Mouse (Mus musculus): Measurements from ENCODE around the gene Arid3c.
A peak's percentile ranks its signal among the peaks of the same experiment; 100 is the strongest.

Arid3c gene

DNA sequence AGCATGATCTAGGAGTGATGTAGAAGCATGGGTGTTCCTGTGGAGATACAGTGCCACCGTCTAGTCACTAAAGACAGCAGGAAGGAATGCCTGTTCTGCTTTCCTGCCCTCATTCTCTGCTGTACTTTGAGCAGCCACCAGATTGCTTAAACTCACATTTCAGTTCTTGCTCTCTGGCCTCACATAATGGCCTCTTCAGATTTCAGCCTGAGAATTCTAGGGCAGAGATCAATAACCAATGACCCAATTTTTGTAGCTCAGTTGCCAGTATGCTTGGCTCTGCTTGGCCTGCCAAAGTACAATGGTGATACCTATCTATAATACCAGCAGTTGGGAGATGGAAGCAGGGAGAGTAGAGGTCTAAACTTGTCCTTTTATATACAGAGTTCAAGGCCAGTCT lies 14.1 kb upstream of the Arid3c start:
- DNase-seq (ENCODE audit: low spot score in 2 of 2), result no peak

DNA sequence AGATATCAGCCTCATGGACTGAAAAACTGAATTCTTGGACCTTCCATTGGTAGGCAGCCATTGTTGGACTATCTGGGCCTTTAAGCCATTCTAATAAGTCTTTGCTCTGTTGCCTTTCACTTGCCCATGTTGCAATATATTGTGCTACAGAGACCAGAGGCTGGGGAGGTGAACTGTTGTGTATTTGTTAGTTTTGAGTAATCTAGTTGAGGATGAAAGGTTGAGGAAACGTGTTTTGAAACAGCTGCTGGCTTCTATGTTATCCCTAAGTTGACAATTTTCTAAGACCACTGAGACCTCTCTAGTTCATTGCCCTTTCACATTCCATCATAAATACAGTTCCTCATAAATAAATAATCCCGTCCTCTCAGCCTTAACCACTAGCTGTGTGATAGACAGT lies 13.2 kb upstream of the Arid3c start:
- DNase-seq (ENCODE audit: low spot score in 2 of 2), result no peak

DNA sequence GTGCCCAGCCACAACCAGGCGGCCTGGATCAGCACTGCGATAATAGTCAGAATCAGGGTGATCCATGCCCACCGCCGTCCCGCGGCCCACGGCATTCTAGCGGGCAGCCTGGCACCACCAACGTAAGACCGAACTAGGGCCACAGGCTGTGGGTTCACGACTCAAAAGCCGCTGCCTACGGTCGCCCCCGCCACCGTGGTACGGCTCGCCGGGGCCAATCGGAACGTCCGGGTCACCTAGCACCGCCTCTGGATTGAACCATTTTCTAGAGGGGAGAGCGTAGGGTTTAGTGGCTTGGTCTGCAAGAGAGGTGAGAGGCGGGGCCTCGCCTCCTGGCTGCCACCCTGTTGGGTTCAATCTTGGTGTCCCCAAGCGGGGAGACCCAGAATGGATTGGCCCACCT lies 10.2 kb upstream of the Arid3c start:
- peak; percentile 92 to 96 for DNase-seq (ENCODE audit: low spot score in 2 of 2)

DNA sequence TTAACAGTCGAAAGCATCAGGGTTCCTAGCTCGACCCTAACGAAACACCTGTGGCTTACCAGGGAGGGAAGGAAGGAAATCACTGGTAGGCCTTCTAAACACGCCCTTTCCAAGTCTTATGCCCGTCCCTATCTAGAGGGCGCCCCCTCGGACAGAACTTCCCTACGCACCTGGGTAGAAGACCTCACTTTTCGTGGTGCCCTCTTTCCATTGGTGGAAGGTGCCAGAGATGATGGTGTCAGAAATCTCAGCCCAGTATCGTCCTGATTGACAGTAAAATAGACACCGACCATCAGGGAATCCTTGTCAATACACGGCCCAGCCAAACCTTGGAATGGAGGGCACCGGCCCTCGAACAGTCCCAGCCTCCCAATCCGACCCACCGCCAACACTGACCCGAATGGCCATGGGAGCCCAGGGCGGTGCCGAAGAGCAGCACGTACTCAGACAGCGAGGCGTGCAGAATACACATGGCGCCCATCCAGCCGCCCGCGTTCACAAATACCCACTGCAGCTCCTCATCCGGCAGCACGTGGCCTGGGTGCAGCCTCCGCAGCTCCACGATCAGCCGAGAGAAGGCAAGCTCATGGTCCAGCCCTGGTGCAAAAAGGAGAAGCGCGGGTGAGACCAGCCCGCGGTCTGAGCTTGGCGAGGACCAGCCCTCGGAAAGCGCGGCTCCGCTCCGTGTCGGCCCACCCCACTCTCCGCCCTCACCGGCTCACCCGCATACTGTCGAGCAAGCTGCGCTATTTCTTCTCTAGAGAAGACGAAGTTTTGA lies 9.6 kb upstream of the Arid3c start:
- DNase-seq (ENCODE audit: low spot score in 2 of 2), result peak; percentile 76

DNA sequence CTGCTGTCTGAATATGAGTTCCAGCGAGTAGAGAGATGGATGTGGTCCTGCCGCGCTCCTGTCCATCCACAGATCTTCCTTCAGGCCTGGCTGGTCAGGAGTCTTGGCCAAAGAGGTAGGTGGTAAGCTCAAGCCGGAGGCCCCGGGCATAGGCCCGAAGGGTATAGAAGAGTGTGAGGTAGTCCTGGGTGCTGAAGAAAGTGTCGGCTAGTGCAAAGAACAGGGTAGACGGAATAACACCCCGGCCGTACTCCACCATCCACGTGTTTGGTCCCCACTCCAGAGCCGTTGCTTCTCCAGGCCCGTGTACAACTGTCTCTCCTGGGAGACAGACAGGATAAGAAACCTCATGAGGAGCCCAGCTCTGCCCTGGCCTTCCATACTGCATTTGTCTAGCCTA lies 8.3 kb upstream of the Arid3c start:
- no peak for DNase-seq (ENCODE audit: low spot score in 2 of 2)

DNA sequence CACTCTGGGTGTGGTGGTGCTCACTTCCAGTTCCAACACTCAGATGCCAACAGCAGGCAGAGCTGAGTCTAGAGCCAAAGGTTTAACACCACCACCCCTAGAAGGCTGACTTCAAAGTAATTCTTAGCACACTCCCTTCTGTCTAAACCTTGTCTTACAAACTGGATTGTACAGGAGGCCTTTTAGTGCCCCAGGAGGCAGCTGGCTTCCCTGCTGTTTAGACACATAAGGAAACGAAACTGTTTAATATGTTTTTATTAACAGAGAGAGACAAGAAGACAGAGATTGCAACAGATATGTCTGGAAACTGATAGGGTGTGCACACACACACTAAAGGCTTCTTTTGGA lies 7.3 kb upstream of the Arid3c start:
- DNase-seq (ENCODE audit: low spot score in 2 of 2), result no peak

DNA sequence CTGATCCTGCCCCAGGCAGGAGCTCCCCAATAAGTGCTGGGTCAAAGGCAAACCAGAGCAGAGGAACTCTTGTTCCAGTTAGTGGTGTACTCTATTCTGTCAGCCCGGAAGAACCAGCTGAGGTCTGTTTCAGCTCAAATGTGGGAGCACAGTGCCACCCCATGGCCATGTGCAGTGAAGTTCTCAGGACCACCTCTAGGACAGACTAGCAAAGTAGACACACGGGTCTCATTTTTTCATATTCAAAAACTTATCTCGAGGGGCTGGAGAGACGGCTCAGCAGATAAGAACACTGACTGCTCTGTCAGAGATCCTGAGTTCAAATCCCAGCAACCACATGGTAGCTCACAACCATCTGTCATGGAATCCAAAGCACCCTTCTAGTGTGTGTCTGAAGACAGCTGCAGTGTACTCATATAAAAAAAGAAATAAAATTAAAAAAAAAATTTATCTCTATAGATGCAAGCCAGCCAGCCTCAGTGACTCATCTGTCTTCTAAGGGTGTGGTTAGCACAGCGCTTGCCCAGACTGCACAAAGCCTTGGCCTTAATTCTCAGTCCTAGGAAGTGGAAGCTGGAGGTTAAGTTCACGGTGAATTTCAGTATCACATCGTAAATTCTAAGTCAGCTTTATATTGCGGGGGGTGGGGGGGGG lies 6.8 kb upstream of the Arid3c start:
- DNase-seq (ENCODE audit: low spot score in 2 of 2), result peak; percentile 72 to 74

DNA sequence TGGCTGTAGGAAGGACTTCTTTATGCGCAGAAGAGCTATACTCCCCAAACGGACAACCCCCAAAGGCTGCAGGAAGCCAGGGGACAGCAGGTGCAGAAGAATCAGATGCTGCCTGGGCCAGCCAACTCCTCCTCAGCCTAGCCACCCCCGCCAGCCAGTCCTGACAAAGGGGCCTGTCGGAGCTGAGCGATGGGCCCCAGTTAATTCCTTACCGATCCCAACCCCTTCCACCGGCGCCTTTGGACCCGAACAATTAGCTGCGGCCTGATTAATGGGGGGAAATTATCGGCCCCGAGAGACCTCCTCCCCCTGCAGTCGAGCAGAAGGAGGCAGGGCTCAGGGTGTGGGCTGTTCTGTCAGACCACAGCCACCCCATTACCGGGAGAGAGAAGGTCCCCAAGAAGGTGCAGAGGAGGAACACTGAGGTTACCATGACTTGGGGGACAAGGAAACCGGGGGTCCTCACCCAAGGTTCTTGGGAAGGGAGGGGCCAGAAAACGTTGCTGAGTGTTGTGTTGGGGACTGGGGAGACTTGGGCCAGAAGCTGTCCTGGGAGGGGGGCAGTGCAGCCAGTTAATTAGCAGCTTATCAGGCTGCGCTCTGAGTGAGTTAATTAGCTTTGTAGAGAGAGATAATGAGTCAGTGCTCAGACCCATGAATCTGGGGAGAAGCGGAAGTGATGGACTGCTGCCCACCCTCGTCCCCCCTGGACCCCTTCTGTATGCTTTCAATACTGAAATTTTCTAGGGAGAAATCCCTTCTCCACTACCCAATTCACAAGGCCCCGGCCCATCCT lies 3.9 kb downstream of the Arid3c start:
- DNase-seq (ENCODE audit: low spot score in 2 of 2), result no peak

DNA sequence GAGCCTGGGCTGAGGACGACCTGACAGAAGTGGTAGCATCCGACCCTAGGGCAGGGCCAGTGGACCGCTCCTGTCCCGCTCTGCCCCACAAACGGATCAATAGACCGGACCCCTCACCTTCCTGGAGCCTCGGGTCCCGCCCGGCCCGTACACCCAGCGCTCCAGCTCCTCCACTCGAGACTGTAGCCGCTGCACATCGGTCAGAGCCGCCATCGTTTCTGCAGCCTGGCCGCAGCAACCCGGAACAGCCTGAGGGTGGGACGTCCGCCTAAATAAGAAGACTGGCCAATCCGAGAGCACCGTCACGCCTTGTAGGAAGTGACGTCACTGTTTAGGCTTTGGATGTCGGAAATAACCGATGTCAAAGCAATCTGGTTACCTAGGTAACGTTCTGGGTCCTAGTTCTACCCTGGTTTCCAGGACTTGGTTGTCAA lies 8.0 kb downstream of the Arid3c start, which contains the start of gene Dctn3:
Dctn3 (minus strand) TSS at position 253 of the 434 bp plus-strand sequence.
- peak; percentile 92 to 97 for DNase-seq (ENCODE audit: low spot score in 2 of 2)

DNA sequence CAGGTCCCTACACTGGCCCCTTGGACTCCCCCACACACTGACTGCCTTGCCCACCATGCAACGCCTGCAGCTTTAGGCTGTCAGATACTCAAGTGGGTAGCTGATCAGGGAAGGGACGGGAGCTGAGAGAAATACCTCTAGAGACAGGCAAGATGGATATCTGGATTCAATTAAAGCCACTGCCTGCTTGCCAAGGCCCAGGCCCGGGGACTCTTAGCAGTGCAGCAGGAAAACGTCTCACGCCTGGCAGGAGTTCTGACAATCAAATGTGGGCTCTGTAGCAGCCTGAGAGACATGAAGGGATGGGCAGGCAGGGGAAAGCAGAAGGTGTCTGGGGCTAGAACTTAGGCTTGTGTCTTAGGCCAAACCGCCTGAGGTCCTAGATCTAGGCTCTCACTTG lies 14.1 kb downstream of the Arid3c start:
- DNase-seq (ENCODE audit: low spot score in 2 of 2), result no peak

DNA sequence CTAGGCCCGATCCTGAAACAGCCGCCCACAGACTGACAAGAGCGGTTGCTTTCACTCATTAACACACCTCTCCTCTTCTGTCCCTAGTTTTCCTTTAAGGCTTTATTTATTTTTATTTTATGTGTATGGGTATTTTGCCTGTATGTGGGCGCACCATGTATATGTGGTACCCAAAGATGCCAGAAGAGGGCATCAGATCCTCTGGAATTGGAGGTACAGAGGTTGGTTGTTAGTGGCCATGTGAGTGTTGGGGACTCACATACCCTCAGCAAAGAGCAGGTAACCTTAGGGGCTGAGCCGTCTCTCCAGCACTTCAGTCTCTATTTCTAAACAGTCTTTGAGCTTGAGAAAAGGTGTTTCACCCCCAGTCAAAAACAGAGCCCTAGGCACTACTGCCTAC lies 15.3 kb downstream of the Arid3c start:
- DNase-seq (ENCODE audit: low spot score in 2 of 2), result no peak

DNA sequence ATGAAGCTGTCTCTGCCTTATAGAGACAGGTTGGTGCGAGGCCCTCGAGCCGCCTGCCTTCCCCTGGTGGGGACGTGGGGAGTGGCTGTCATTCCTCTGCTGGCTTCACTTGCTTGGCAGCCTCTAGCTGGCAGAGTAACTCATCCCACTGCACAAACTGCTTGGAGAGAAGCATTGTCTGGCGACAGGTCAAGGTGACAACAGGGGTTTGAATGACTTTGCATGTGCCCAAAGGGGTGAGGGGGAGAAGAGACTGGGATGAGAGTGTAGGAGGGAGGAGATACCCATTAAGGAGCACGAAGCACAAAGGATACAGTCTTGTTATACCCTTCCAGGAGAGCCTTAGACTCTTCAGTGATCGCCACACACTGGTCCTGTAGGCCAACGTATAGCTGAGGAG lies 15.9 kb downstream of the Arid3c start:
- no peak for DNase-seq (ENCODE audit: low spot score in 2 of 2)

DNA sequence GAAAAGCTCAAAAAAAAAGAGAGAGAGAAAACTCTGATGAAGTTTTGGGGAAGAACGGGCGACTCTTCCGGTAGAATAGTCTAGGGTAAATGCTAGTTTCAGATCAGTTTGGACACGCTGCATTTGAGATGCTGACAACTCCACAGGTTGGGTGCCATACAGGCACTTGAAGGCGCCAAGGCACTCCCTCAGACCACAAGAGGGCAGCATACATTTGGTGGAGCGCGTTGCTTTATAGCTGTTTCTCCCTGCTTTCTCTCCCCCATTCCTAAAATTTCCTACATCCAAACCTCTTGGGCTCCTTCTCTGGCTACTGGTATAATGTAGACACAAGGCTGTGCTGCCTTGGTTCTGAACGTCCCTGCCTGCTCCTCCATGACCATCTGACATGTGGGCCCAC lies 16.7 kb downstream of the Arid3c start:
- DNase-seq (ENCODE audit: low spot score in 2 of 2), result no peak

DNA sequence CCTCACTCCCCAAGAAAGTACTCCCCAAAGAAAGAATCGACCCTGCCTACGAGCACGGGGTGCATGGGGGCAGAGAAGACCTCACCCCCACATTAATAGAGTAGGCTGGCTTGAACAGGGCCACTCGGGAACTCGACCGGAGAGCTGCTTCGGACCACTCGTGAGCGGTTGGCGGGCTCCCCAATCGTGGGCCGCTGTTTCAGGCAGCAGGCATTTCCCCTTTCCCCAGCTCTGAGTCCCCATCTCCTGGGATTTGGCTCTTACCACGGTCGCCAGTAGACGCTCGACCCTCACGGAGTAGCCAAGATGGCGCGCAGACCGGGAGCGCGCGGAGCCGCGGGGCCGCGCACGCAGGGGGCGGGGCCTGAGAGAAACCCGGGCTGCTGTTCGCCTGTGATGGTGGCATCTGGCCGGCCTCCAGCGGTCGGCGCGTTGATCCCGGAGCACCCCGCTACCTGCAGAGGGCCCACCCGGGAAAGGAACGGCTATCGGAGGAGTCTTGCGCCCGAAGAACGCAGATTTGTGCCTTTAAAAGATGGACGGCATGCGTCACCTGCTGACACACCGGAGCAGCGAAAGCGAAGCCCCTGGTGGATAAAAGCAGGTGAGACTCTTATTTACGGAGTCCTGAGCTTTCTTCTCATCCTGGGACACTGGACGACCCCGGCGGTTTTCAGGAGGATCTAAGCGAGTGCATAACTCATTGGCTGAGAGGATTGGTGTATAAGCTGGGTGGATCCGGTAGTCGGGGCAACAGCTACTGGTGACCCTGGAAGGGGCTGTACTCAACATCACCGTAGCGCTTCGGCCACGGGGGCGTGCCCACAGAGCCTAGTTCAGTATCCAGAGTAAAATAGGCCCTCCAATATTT lies 17.5 kb downstream of the Arid3c start, which contains the start of gene Rpp25l:
Rpp25l (minus strand) TSS at position 338 of the 871 bp plus-strand sequence.
- peak in 1 of 2 experiments; percentile 71 for DNase-seq (ENCODE audit: low spot score in 2 of 2)

DNA sequence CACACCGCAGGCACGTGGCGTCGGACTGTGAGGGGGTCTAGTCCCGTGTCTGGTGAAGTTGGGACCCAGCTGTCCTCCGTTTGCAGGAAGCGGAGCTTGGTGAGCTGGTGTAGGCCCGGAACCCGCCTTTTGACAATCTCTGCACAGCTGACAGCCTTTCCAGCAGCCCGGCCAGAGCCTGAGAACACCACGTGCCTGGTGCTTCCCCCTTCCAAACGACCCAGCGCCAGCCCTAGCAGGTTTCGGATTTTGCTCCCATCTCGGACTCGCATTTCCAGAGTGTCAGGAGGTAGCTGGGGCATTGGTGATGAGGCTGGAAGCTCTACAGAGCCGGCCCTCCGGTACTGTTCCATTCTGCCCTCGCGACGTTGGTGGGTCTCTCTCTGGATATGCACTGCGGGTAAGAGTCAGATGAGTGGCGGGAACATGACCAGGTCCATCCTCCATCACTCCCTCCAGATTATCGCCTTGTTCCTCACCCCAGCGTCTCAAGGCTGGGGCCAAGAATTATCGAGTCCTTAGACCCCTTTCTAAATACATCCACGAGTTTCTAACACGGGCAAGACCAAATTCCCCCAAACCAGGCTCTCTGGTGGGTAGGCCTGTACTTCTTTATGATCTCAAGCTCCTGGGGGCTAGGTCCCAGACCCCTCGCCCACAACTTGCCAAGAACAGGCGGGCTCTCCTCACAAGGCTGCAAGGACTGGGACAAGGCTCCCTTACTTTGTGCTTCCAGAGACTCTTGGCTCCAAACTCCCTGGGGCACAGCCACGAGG lies 18.3 kb downstream of the Arid3c start:
- no peak for DNase-seq (ENCODE audit: low spot score in 2 of 2)

DNA sequence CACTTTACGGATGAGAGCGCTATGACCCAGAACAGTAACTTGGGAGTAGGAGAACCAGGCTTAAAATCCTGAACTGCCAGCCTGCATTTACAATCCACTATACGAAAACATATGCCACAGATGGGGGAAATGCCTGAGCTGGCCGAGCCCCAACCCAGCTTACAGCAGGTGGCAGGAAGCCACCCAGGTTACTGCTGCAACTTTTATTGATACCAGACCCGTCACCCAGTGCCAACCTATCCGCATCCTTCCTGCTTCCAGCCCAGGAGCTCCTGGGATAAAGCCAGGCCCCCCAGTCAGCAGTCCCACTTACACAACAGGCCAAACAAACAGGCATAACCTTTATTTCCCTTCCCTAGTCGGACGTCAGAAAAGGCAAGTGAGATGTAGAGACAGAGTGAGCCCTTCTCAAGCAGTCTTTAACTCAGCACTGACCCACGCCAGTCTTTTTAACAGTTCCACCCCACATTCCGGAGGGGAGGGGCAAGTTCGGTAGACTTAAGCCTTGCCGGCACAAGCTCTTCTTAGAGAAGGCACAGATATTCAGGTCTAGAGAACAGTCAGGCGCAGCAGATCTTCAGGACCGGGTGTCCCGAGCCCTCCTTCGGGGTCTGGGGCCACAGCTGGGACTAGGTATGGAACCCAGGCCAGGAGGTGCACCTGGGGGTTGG lies 19.1 kb downstream of the Arid3c start:
- DNase-seq (ENCODE audit: low spot score in 2 of 2), result no peak

DNA sequence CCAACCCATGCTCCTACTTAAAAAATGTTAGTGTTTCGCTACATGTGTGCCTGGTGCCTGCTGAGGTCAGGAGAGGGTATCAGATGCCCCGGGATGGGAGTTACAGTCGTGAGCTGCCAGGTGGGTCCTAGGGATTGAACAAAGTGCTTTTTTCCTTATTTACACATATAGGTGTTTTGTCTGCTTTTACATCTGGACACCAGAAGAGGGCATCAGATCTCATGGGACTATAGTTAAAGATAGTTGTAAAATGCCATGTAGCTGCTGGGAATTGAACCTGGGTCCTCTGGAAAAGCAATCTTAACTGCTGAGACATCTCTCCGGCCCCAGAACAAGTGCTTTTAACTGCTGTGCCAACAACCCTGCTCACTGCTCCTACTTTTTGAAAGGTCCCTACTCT lies 20.7 kb downstream of the Arid3c start:
- no peak for DNase-seq (ENCODE audit: low spot score in 2 of 2)

DNA sequence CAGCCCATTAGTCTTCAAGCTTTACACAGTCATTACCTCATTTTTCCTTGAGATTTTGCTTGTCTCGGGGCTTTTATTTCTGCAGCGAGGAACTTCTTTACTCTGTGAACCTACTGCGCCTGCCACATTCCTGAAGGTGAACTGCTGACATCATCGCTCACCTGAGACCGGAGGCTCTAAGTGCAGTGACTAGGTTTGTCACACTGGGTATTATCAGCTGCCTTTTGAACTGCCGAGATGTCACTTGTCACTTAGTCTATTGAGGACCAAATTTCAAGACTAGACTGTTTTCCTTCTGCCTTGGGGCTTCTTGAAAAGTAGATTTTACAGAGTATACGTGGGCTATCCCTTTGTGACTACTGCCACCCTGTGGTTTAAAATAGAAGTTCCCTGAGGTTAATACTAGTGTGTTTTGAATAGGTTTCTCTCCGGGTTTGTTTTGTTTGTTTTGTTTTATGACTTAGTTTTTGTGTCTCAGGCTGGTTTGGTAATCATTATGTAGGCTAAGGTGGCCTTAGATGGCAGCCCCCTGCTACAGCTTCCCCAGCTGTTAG lies 22.7 kb downstream of the Arid3c start:
- no peak for DNase-seq (ENCODE audit: low spot score in 2 of 2)

DNA sequence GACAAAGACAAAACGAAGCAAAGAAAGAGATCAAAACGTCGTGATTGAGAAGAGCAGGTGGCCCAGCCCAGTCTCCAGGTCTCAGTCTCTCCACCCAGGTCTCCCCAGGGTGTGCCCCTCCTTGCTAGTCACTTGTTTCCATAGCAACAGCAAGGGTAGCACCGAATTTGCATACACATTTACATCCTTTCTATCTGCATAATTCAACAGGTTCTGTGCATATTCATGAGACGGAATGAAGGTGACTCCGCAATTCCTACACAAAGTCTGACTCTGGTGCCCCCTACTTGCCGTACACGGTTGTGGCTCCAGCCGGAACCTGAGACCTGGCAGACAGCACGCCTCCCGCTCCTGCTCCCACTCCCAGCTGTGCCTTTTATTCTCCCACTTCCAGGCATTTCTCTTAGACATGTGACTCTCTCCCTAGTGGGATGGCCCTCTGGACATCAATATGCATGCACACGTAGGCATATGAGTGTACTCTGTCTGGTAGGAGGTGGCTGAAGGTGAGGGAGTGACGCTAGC lies 23.9 kb downstream of the Arid3c start:
- DNase-seq (ENCODE audit: low spot score in 2 of 2), result peak; percentile 76 to 77

Data from right cerebral cortex, postnatal 36 days (tissue).